In the genomic region with DNA sequence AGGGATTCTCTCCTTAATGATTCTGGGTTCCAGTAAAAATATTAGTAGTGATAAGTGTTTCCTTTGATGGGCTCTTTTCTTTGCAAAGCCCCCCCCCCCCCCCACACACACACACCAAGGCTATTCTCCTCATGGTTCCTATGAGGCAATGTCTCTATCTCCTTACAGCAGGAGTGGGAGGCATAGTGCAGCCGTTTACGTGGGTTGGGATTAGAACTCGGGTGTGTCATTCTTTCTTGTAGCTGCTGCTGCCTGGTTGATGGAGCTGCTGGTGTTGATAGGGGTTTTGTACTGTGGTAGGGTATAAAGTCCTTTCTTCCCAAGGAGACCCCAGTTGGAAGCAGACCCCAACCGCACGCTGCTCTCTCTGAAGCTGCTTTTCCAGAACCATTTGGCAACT, we compare ENCODE assay signal across 22 mouse cellular contexts.
DNase-seq lines count a peak whose midpoint lies in the region; ATAC-seq and TF ChIP-seq lines count a peak whose summit lies in the region.
"Had no signal": no experiment of that assay in that cellular context is flagged by ENCODE, and none has a peak within 500 bp of the region (broad histone marks: within the 10 kb centered on the region; RNA-seq: fewer than 3 reads in every experiment).

No protein-coding gene starts in this region.

- peak; percentile 80 for ATAC-seq in frontal cortex, adult (ENCODE audit: low TSS enrichment)
- 0 out of 2 replicates have a peak, but pooled peaks have one; percentile 29 for ATAC-seq in megakaryocyte progenitor cell, adult 5-6 weeks (replicated peaks; ENCODE audit: poor library complexity)
- ATAC-seq: CD4-positive, CD25-positive, alpha-beta regulatory T cell, adult 4 months; forebrain, embryonic 13.5 days; forebrain, embryonic 15.5 days had no signal

- no peak overlapping the region for H3K4me3 ChIP-seq in left cerebral cortex, adult 2 months
- H3K4me3 ChIP-seq: embryonic facial prominence, embryonic 10.5 days; embryonic facial prominence, embryonic 12.5 days; forebrain, embryonic 13.5 days; forebrain, embryonic 15.5 days had no signal

- intact Hi-C loops in left cerebral cortex, adult 2 months (cut with DNase I): no loop called here
- intact Hi-C loops in left cerebral cortex, postnatal 10 days (cut with DNase I): no loop called here

- 0 out of 2 replicates have a peak overlapping the region, but pooled peaks have one; percentile 1 for H3K27ac ChIP-seq in left cerebral cortex, adult 2 months
- H3K27ac ChIP-seq: embryonic facial prominence, embryonic 10.5 days; embryonic facial prominence, embryonic 12.5 days; forebrain, embryonic 13.5 days; forebrain, embryonic 15.5 days had no signal

- DNase-seq in frontal cortex, postnatal 36 days (ENCODE audit: low spot score in 2 of 2): no peak
- DNase-seq in left cerebral cortex, adult 2 months (ENCODE audit: extremely low spot score in 1 of 2, low spot score in 2 of 2): no peak
- DNase-seq in left cerebral cortex, postnatal 10 days (ENCODE audit: extremely low spot score in 1 of 2, low spot score in 2 of 2): no peak
- peak; percentile 33 for DNase-seq in right cerebral cortex, adult 18-20 months
- DNase-seq in right cerebral cortex, postnatal 14 days: no peak
- DNase-seq in lung, postnatal 25 days (ENCODE audit: low spot score): no peak
- DNase-seq: adrenal gland, adult 2 months; adrenal gland, postnatal 10 days; adrenal gland, postnatal 25 days; B cell, adult 2 months; cerebellum, adult 11-12 months; cerebellum, adult 2 months; cerebellum, adult 9-10 months; cerebellum, postnatal 10 days; cerebellum, postnatal 25 days had no signal

- no peak for TF ChIP-seq CTCF in left cerebral cortex, adult 2 months (IDR thresholded peaks at IDR 0.05)
